Mouse (Mus musculus) spleen, adult 18-20 months (tissue): ENCODE data around the gene Txk.
A peak's percentile ranks its signal among the peaks of the same experiment; 100 is the strongest.

Source experiments
- DNase-seq, 2 experiments: peaks; one replicate each; pipeline ENCODE4 v3.0.0; 2022; ENCODE audit warnings: mixed read lengths in 2 of 2

Gene Txk

GRCm38 (mm10) chr5:72752585-72752984 lies at the start of gene Txk:
Txk (minus strand) TSS chr5:72752777.
- no peak for DNase-seq

GRCm38 (mm10) chr5:72798563-72798962 lies 46.0 kb upstream of the Txk start:
- DNase-seq: no peak

- peak in 1 of 2 experiments; percentile 40 for DNase-seq
Measured at GRCm38 (mm10) chr5:72796186-72796613, 43.6 kb upstream of the Txk start.

DNA sequence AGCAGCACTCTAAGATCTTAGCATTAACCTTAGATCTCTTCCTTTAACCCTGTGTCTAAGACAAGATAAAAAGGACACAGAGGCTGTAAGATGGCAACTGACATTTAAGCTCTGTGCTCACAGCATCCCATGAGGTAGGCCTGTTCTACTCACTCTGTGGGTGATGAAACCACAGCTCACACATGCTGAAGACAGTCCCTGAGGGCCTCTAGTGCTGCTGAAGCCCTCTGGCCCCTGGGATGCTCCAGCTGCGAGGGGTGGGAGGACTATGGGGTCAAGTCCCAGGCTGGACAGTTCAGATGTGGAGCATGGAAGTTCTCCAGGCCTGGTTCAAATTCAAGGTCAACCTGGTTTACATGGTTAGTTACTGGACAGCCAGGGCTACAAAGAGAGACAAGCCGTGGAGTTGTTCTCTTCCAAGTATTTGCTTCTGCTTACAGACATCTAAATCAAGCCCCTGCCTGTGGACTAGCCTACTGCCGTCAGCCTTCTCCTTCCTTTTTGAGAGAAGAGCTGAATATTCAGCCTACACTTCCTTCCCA lies 40.8 kb upstream of the Txk start:
- no peak for DNase-seq

DNA sequence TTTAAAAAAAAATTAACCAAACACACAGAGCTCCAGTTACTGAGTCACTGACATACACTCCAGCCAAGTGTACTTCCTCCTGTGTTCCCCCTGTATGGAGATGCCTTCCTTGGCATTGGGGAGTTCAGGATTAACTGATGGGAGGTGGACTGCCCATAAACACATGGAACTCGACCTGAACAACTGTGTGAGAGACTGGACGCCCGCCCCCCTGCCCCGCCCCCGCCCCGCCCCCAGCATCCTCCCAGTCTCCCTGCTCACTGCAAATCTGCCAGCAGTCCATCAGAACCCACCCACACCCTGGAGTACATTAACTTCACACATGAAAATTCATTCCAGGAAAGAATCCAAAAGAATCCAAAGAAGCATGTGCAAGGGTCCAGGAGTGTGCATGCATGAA lies 39.2 kb upstream of the Txk start:
- no peak for DNase-seq

- DNase-seq: no peak
Measured at GRCm38 (mm10) chr5:72791386-72791785, 38.8 kb upstream of the Txk start.

DNA sequence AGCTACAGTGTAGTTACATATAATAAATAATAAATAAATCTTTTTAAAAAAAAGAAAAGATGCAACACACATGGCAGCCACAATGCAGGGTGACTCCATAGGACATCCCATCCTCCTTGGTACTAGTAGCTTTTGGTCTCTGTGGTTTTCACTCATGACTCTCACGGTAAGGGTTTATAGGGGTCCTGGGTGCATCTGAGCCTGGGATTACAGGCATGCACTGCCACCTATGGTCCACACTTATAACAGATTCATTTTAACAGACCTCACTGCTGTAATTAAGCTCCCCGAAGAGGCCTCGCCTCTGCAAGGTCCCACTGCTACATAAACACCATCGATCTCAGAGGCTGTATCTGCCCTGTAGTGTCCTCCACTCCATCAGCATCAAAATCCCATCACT lies 32.9 kb upstream of the Txk start:
- DNase-seq: no peak

DNA sequence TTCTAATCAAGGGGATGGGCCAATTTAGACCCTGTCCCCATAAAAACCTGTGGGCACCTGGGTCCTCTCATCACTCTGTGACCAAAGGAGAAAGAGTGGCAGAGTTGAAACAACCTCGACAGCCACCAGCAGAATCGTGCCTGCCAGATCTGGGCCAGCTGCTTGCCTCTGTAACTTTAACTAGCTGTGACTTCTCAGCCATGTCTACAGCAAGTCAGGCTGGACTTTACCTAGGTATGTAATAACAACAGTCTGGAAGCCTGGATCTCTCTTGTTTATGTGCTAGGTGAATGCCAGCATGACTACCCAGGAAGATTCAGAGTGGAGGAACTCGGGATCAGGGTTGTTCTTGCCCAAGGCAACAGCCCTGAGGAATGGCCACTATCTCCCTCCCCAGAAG lies 32.1 kb upstream of the Txk start:
- no peak for DNase-seq

- no peak for DNase-seq
Measured at GRCm38 (mm10) chr5:72783957-72784356, 31.4 kb upstream of the Txk start.

- no peak for DNase-seq
Measured at GRCm38 (mm10) chr5:72783123-72783522, 30.5 kb upstream of the Txk start.

- DNase-seq: no peak
Measured at GRCm38 (mm10) chr5:72781776-72782175, 29.2 kb upstream of the Txk start.

- DNase-seq: no peak
Measured at GRCm38 (mm10) chr5:72776595-72776994, 24.0 kb upstream of the Txk start.

DNA sequence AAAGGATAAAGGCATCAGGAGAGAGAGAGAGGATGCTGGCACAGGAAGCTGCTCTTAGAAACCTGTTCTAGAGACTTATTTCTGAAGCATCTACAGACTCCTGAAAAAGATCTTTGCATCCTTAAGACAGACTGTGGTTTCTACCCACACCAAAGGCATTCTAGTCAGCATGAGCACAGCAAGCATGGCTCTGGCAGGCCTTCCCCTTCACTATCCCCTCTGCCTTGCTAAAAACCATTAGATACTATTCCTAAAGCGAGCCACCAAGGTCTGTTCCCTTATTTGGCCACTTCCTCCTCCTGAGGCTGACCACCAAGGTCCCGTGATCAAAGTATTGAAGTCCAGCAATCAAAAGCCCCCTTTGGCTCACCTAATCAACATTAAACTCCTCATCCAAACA lies 23.6 kb upstream of the Txk start:
- DNase-seq: no peak

DNA sequence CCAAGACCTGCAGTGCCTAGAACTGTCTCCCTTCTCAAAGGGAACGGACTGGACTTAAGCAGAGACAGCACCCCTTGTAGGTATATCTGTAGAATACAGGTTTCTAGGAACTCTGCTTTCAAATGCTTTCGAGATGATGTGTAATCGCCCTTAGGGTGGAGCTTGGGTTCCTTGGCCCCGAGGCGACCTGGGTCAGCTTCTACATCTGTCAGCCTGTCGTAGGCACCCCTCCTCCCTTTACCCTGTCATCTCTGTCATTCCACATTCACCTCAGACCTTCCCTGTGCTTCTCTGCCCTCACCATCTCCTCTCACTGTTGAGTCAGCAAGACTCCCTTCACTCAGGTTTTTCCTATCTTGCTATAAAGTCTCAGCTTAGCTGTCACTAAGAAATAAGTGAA lies 17.3 kb upstream of the Txk start:
- DNase-seq: no peak

DNA sequence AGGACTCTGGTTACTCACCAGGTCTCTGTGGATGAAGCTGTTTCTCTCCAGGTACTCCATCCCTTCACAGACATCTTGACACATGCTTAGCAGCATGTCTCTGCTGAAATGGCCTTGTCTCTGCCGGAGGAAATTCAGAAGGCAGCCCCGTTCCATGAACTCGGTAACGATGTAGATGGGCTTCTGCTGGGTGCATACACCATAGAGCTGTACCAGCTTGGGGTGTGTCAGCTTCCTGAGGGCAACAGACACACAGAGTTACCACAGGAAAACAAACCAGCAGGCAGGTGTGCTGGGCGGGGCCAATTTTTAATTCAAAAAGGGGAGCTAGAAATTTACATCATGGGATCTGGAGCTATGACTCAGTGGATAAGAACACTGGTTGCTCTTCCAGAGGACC lies 11.0 kb upstream of the Txk start:
- peak in 1 of 2 experiments; percentile 27 for DNase-seq

DNA sequence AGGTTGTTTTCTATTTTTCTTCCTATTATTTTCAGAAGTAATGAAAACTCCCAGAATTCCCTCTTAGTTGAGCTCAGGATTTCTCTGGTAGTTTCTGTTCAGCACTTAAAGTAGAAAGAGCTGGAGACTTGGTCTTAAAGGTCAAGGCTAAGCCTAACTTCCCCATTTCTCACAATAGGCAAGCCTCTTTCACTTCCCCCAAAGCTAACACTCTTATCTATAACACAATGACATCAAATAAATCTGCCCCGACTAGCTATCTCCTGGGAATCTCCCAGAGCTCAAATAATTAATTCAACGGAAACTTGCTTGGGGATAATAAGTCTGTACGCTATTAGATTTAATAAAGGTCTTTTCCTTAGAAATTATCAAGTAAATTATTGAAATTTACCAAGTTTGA lies 10.4 kb upstream of the Txk start:
- no peak for DNase-seq

DNA sequence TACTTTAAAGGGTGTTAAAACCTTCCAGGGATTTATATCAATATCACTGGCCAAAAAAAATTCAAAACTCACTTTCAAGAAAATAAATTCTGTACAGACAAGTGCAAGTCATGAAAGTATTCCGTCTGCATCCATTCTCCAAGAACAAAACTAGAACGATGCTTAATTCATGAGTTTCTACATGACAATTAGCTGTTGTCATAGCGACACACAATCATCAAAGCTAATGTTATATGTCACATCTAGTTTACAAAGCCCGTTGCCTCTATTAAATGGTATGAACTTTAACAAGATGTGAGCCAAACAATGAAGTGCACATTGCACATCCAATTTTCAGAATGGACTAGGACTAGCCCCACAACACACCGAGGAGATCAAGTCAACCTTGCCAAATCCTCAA lies 9.2 kb upstream of the Txk start:
- no peak for DNase-seq

DNA sequence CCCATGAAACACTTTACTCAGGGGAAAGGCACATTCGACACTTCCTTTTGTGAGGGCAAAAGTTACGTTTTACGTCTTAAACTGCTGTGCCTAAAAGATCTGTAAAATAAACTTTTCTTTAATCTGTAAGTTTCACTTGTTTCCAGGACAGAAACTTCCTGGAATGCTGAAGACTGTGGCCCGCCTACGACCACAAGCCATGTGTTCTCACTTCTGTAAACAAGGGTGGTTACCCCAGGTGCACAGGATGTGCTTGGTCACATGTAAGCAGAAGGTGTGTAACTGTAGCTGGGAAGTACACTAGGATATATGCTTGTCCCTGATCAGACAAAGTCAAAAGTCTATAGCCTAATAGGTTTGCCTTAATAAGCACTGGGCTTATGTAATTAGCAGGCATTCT lies 8.7 kb upstream of the Txk start:
- peak in 1 of 2 experiments; percentile 28 for DNase-seq

GRCm38 (mm10) chr5:72758925-72759924 lies 6.6 kb upstream of the Txk start:
- no peak for DNase-seq

DNA sequence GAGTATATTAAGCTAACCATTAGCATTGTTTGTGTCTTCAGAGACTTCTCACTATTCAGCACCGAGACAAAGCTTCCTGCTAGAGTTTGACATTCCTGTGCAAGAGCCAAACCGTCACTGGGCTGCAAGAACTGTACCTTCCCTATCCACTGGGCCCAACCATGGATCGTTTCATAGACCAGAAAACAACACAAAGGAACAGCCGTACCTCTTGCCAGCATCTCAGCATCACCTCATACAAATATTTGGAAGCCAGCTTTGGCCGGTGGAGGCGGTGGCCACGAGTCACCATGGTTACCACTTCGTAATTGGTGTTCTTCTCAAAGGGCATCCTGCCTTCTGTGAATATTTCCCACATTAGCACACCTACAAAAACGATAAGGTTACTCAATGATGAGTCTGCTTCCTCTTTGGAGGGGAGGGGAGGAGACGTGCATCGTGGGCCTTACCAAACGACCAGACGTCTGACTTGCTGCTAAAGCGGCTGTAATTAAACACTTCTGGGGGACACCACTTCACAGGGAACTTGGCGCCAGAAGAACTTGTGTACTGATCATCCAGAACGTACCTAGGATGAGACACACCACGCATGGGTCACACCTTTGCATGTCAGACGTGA lies 4.7 kb upstream of the Txk start:
- no peak for DNase-seq

DNA sequence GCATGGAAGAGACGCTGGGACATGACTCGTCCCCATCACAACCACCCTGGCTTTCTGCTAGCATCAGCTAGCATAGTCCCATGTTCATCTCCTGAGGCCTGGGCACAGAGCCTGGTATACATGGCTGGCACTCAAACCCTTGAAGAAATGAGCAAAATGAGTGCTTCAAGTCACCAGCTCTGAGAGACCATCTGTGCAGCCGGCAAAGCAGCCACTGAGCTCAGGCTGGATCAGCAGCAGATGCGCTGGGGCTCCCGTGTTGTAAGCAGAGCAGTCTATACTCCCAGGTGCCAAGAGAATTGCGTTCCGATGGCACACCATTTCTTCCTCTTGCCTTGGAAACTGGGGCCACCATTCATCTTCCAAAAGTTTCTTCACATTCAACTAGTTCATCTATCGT lies 3.4 kb upstream of the Txk start:
- DNase-seq: no peak

DNA sequence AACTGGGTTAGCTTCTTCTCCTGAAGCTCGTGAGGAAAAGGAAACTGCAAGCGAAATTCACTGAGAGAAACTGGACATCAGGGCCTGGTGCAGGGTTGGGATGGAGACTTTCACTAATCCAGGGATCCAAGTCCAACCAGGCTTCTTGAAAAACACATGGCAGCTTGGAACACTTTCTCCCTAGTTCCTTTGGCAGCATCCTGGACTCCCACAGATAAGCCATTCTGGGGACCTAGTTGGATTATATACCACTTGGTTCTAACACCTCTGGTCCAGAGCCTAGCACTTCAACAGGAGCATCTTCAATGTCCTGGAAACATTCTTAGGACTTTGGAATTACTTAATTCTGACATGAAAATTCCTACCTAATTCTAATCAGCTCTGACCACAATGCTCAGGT lies 2.5 kb upstream of the Txk start:
- DNase-seq: no peak

DNA sequence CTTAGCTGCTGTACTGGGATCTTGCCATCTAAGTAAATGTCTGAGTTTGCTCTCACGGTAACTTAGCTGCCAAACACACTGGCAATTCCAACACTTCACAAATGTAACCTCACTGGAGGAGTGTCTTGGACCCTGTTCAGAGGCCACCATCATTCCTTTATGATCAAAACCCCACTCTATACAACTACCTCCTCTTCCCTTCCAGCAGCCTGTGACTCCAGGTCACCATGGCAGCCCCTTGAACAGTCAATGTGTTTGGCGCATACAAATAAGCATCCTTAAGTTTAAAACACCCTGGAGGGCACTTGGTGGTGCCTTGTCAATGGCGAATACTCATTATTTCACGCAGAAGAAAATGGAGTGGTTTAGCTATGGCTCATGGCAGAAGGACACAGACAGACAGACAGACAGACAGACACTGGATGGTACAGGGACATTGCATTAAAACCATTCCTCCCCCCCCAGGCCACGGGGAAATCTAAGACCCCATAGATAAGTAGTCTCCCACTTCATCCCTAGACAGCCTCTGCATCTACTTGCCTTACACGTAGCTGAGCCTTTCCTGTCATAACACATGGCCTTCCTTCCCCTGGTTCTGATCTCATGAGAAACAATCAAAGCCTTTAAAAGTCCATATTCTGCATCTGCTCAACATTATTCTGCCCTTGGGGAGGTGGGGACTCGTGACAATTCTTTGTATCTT lies 1.4 kb downstream of the Txk start:
- DNase-seq: no peak
